Mouse (Mus musculus) embryo, embryonic 11.5 days (tissue): ENCODE data around the gene Emid1.
"Not testable (repeated sequence)": the region's sequence is repeated elsewhere in the genome, so short reads cannot be mapped to it uniquely, and the experiment has no call there.

ENCODE experiments used
- DNase-seq: peaks from one replicate; pipeline ENCODE4 v3.0.0-alpha.2; 2012; ENCODE audit warnings: low read depth, low spot score

The Emid1 gene

GRCm38 (mm10) chr11:5103986-5104509 lies 48.0 kb downstream of the Emid1 start:
- DNase-seq, result no peak

GRCm38 (mm10) chr11:5102384-5102783 lies 49.7 kb downstream of the Emid1 start:
- no peak for DNase-seq

GRCm38 (mm10) chr11:5101641-5102040 lies 50.4 kb downstream of the Emid1 start:
- no peak for DNase-seq

GRCm38 (mm10) chr11:5100801-5101200 lies 51.3 kb downstream of the Emid1 start:
- no peak for DNase-seq

GRCm38 (mm10) chr11:5100283-5100682 lies 51.8 kb downstream of the Emid1 start:
- DNase-seq, result no peak

GRCm38 (mm10) chr11:5099576-5100183 lies 52.4 kb downstream of the Emid1 start:
- peak; percentile 77 for DNase-seq

- peak; percentile 96 for DNase-seq
Observed at GRCm38 (mm10) chr11:5098736-5099542, 53.1 kb downstream of the Emid1 start, which contains the start of the genes Rhbdd3 and Ewsr1. Rhbdd3 (plus strand) TSS chr11:5098926. Ewsr1 (minus strand) TSS chr11:5099266.

- peak; percentile 14 for DNase-seq
Observed at GRCm38 (mm10) chr11:5098035-5098735, 53.9 kb downstream of the Emid1 start.

GRCm38 (mm10) chr11:5096480-5097020 lies 55.5 kb downstream of the Emid1 start:
- no peak for DNase-seq

- DNase-seq, result no peak
Observed at GRCm38 (mm10) chr11:5095877-5096276, 56.2 kb downstream of the Emid1 start.

- no peak for DNase-seq
Observed at GRCm38 (mm10) chr11:5091706-5092105, 60.4 kb downstream of the Emid1 start.

GRCm38 (mm10) chr11:5089147-5089546 lies 62.9 kb downstream of the Emid1 start:
- no peak for DNase-seq

GRCm38 (mm10) chr11:5076843-5077242 lies 75.2 kb downstream of the Emid1 start:
- DNase-seq, result not testable (repeated sequence)

GRCm38 (mm10) chr11:5075760-5076159 lies 76.3 kb downstream of the Emid1 start:
- DNase-seq, result no peak

- DNase-seq, result no peak
Observed at GRCm38 (mm10) chr11:5074882-5075281, 77.2 kb downstream of the Emid1 start.

- no peak for DNase-seq
Observed at GRCm38 (mm10) chr11:5068126-5068971, 83.7 kb downstream of the Emid1 start.

- DNase-seq, result no peak
Observed at GRCm38 (mm10) chr11:5067063-5067462, 85.0 kb downstream of the Emid1 start.

GRCm38 (mm10) chr11:5065056-5065821 lies 86.8 kb downstream of the Emid1 start, which contains the start of gene Gas2l1:
Gas2l1 (minus strand) TSS chr11:5065327.
- peak; percentile 82 for DNase-seq

- no peak for DNase-seq
Observed at GRCm38 (mm10) chr11:5064282-5065055, 87.6 kb downstream of the Emid1 start.
